Mouse (Mus musculus) cerebellum, postnatal 10 days (tissue): ENCODE results near the gene Gm38394.
"Not testable (repeated sequence)": the region's sequence is repeated elsewhere in the genome, so short reads cannot be mapped to it uniquely, and the experiment has no call there.

Experiments
- DNase-seq, 2 experiments: peaks; one replicate each; pipeline ENCODE4 v3.0.0; 2021; ENCODE audit warnings: mixed read lengths in 2 of 2

The Gm38394 gene

GRCm38 (mm10) chr1:133661203-133661933, at the start of gene Gm38394:
Gene Gm38394, minus strand, starts transcription at chr1:133661318.
- peak; percentile 95 to 96 for DNase-seq

GRCm38 (mm10) chr1:133710895-133711294, 49.8 kb upstream of the Gm38394 start:
- no peak for DNase-seq

GRCm38 (mm10) chr1:133709292-133709691, 48.2 kb upstream of the Gm38394 start:
- peak; percentile 52 to 61 for DNase-seq

- peak; percentile 26 to 31 for DNase-seq
These were observed 40.7 kb upstream of the Gm38394 start for GRCm38 (mm10) chr1:133701824-133702223.

- no peak for DNase-seq
These were observed 37.0 kb upstream of the Gm38394 start for GRCm38 (mm10) chr1:133697935-133698620.

GRCm38 (mm10) chr1:133695901-133696300, 34.8 kb upstream of the Gm38394 start:
- peak; percentile 16 to 37 for DNase-seq

- no peak for DNase-seq
These were observed 33.8 kb upstream of the Gm38394 start for GRCm38 (mm10) chr1:133694876-133695275.

- DNase-seq: no peak
These were observed 33.2 kb upstream of the Gm38394 start for GRCm38 (mm10) chr1:133694301-133694700.

GRCm38 (mm10) chr1:133693536-133694114, 32.5 kb upstream of the Gm38394 start:
- no peak for DNase-seq

- no peak for DNase-seq
These were observed 31.1 kb upstream of the Gm38394 start for GRCm38 (mm10) chr1:133692195-133692594.

- no peak for DNase-seq
These were observed 29.9 kb upstream of the Gm38394 start for GRCm38 (mm10) chr1:133691046-133691445.

GRCm38 (mm10) chr1:133689897-133690296, 28.8 kb upstream of the Gm38394 start, which contains the start of gene Lax1:
Gene Lax1, minus strand, starts transcription at chr1:133690108.
- DNase-seq: no peak

- no peak for DNase-seq
These were observed 27.2 kb upstream of the Gm38394 start for GRCm38 (mm10) chr1:133688301-133688700.

- no peak for DNase-seq
These were observed 24.8 kb upstream of the Gm38394 start for GRCm38 (mm10) chr1:133685749-133686519.

GRCm38 (mm10) chr1:133671801-133672200, 10.7 kb upstream of the Gm38394 start:
- no peak for DNase-seq

- no peak for DNase-seq
These were observed 10.1 kb upstream of the Gm38394 start for GRCm38 (mm10) chr1:133671266-133671665.

GRCm38 (mm10) chr1:133670776-133671175, 9.7 kb upstream of the Gm38394 start:
- DNase-seq: no peak

GRCm38 (mm10) chr1:133670190-133670589, 9.1 kb upstream of the Gm38394 start:
- DNase-seq: no peak

GRCm38 (mm10) chr1:133668618-133669017, 7.5 kb upstream of the Gm38394 start:
- DNase-seq: no peak

GRCm38 (mm10) chr1:133667721-133668120, 6.6 kb upstream of the Gm38394 start:
- DNase-seq: no peak

- DNase-seq: not testable (repeated sequence)
These were observed 4.6 kb upstream of the Gm38394 start for GRCm38 (mm10) chr1:133665713-133666112.

GRCm38 (mm10) chr1:133664203-133664970, 3.3 kb upstream of the Gm38394 start:
- no peak for DNase-seq
